Mouse (Mus musculus): ENCODE measurements at regions not wholly inside any gene's neighbourhood (a gene's known extent, or its start where the extent isn't known, plus 50 kb on each side); places are given as distances from the start of the nearest gene placed in this dataset.

GRCm38 (mm10) chr14:46612584-46612983 is 147.8 kb upstream of the Cdkn3 start:
- Histone ChIP-seq H3K36me3 (ENCODE audit: control insufficient read depth, insufficient read depth, low read length) (no peaks in the 10 kb centered on the region), H3K4me1 (ENCODE audit: control insufficient read depth, insufficient read depth, insufficient read length) (no peaks in the 10 kb centered on the region), H3K27me3 (ENCODE audit: control insufficient read depth, insufficient read depth, low read length) (no peaks in the 10 kb centered on the region), H3K27ac (ENCODE audit: insufficient read depth, low read length) (no peak overlapping the region), H3K4me3 (ENCODE audit: extremely low read depth, insufficient read depth, insufficient read length) (no peak overlapping the region)
- TF ChIP-seq POLR2A (IDR thresholded peaks at IDR 0.05; ENCODE audit: low read depth, low read length): no peak
- no peak for TF ChIP-seq CTCF (IDR thresholded peaks at IDR 0.05; ENCODE audit: extremely low read depth, insufficient read depth, insufficient read length, insufficient replicate concordance)
- 93% methylated on average over 9 of the region's 9 CpGs for WGBS
- no peak for DNase-seq (ENCODE audit: low read depth in 1 of 2, low spot score in 2 of 2)

GRCm38 (mm10) chr14:46610926-46611325 is 149.4 kb upstream of the Cdkn3 start:
- WGBS: 88% methylated on average over 5 of the region's 5 CpGs
- no peak overlapping the region for H3K4me3 ChIP-seq (ENCODE audit: extremely low read depth, insufficient read depth, insufficient read length)

GRCm38 (mm10) chr14:46610226-46610855 is 150.0 kb upstream of the Cdkn3 start:
- H3K4me1 ChIP-seq (ENCODE audit: control insufficient read depth, insufficient read depth, insufficient read length): no peaks in the 10 kb centered on the region
- TF ChIP-seq POLR2A (IDR thresholded peaks at IDR 0.05; ENCODE audit: low read depth, low read length) (no peak), CTCF (IDR thresholded peaks at IDR 0.05; ENCODE audit: extremely low read depth, insufficient read depth, insufficient read length, insufficient replicate concordance) (no peak)
- H3K4me3 ChIP-seq (ENCODE audit: extremely low read depth, insufficient read depth, insufficient read length): no peak overlapping the region
- DNase-seq (ENCODE audit: low read depth in 1 of 2, low spot score in 2 of 2): no peak
- WGBS: 92% methylated on average over 9 of the region's 9 CpGs
- no peaks in the 10 kb centered on the region for H3K36me3 ChIP-seq (ENCODE audit: control insufficient read depth, insufficient read depth, low read length)
- no peak overlapping the region for H3K27ac ChIP-seq (ENCODE audit: insufficient read depth, low read length)
- no peaks in the 10 kb centered on the region for H3K27me3 ChIP-seq (ENCODE audit: control insufficient read depth, insufficient read depth, low read length)

More at GRCm38 (mm10) chr14:46610926-46611325, 149.4 kb upstream of the Cdkn3 start:
- Histone ChIP-seq H3K27me3 (ENCODE audit: control insufficient read depth, insufficient read depth, low read length) (no peaks in the 10 kb centered on the region), H3K4me1 (ENCODE audit: control insufficient read depth, insufficient read depth, insufficient read length) (no peaks in the 10 kb centered on the region), H3K27ac (ENCODE audit: insufficient read depth, low read length) (no peak overlapping the region), H3K36me3 (ENCODE audit: control insufficient read depth, insufficient read depth, low read length) (no peaks in the 10 kb centered on the region)
- no peak for DNase-seq (ENCODE audit: low read depth in 1 of 2, low spot score in 2 of 2)
- TF ChIP-seq CTCF (IDR thresholded peaks at IDR 0.05; ENCODE audit: extremely low read depth, insufficient read depth, insufficient read length, insufficient replicate concordance): no peak
- no peak for TF ChIP-seq POLR2A (IDR thresholded peaks at IDR 0.05; ENCODE audit: low read depth, low read length)

- Histone ChIP-seq H3K27ac (ENCODE audit: insufficient read depth, low read length) (no peak overlapping the region), H3K4me1 (ENCODE audit: control insufficient read depth, insufficient read depth, insufficient read length) (no peaks in the 10 kb centered on the region), H3K36me3 (ENCODE audit: control insufficient read depth, insufficient read depth, low read length) (no peaks in the 10 kb centered on the region), H3K4me3 (ENCODE audit: extremely low read depth, insufficient read depth, insufficient read length) (no peak overlapping the region), H3K27me3 (ENCODE audit: control insufficient read depth, insufficient read depth, low read length) (no peaks in the 10 kb centered on the region)
- TF ChIP-seq CTCF (IDR thresholded peaks at IDR 0.05; ENCODE audit: extremely low read depth, insufficient read depth, insufficient read length, insufficient replicate concordance) (no peak), POLR2A (IDR thresholded peaks at IDR 0.05; ENCODE audit: low read depth, low read length) (no peak)
- DNase-seq (ENCODE audit: low read depth in 1 of 2, low spot score in 2 of 2): no peak
- 82% methylated on average over 3 of the region's 3 CpGs for WGBS
These were observed 153.6 kb upstream of the Cdkn3 start for GRCm38 (mm10) chr14:46606694-46607093.

DNA sequence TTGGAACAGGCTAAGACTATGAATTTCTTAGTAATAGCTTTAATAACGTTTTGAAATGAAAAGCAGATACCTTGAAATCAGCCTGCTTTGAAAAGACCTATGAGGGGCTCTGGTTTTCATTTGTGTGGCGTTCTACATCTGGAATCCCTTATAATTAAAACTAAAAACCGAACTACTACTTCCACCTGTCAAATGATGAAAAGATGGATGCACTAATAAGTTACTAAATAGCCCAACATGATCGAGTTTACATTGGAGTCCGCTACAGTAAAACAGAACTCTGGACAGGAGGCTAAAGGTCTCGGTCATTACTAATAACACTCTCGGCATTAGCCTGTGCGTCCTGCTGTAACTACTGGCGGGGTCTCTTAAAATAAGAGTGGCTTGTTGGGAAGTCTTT is 154.3 kb upstream of the Cdkn3 start:
- Histone ChIP-seq H3K27me3 (ENCODE audit: control insufficient read depth, insufficient read depth, low read length) (no peaks in the 10 kb centered on the region), H3K27ac (ENCODE audit: insufficient read depth, low read length) (no peak overlapping the region), H3K4me3 (ENCODE audit: extremely low read depth, insufficient read depth, insufficient read length) (no peak overlapping the region), H3K4me1 (ENCODE audit: control insufficient read depth, insufficient read depth, insufficient read length) (no peaks in the 10 kb centered on the region), H3K36me3 (ENCODE audit: control insufficient read depth, insufficient read depth, low read length) (no peaks in the 10 kb centered on the region)
- 85% methylated on average over 9 of the region's 9 CpGs for WGBS
- TF ChIP-seq CTCF (IDR thresholded peaks at IDR 0.05; ENCODE audit: extremely low read depth, insufficient read depth, insufficient read length, insufficient replicate concordance): no peak
- no peak for TF ChIP-seq POLR2A (IDR thresholded peaks at IDR 0.05; ENCODE audit: low read depth, low read length)
- no peak for DNase-seq (ENCODE audit: low read depth in 1 of 2, low spot score in 2 of 2)

DNA sequence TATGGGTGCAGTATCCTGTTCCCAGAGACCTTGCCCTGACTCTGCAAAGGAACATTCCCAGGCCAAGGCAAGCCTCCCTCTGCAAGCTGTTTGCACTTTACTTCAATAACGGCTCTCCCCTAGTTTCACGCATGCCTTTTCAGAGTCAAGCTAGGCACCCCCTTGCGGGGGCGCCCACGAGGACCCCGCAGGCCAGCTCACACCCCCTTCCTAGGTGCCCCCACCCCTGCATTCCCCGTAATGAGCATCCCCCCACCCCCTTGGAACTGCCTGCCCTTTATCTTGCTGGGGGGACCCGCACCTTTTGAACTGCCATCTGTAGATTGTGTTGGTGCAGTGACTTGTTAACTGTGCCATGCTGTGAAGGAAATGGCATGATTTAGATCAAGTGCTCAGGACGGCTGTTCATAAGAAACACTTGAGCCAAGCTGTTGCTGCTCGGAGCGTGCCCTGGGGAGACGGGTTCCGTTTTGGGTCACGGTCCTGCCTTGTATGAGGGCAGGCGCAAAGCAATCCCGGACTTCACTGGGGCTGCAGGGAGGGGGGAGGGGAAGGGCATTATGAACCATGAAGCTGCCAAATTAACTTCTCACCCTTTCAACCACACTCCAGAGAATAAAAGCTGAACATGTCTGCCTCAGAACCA is 155.3 kb upstream of the Cdkn3 start:
- Histone ChIP-seq H3K27me3 (ENCODE audit: control insufficient read depth, insufficient read depth, low read length) (no peaks in the 10 kb centered on the region), H3K27ac (ENCODE audit: insufficient read depth, low read length) (no peak overlapping the region), H3K36me3 (ENCODE audit: control insufficient read depth, insufficient read depth, low read length) (no peaks in the 10 kb centered on the region), H3K4me3 (ENCODE audit: extremely low read depth, insufficient read depth, insufficient read length) (no peak overlapping the region), H3K4me1 (ENCODE audit: control insufficient read depth, insufficient read depth, insufficient read length) (no peaks in the 10 kb centered on the region)
- TF ChIP-seq POLR2A (IDR thresholded peaks at IDR 0.05; ENCODE audit: low read depth, low read length) (no peak), CTCF (IDR thresholded peaks at IDR 0.05; ENCODE audit: extremely low read depth, insufficient read depth, insufficient read length, insufficient replicate concordance) (no peak)
- no peak for DNase-seq (ENCODE audit: low read depth in 1 of 2, low spot score in 2 of 2)
- 41% methylated on average over 16 of the region's 16 CpGs for WGBS

All from spleen, adult 2 months (tissue).